Mouse (Mus musculus) midbrain, embryonic 16.5 days (tissue): Measurements from ENCODE around the gene Akr1c6. TPM values are rescaled to one million over a fixed set of nuclear protein-coding genes. Genes with fewer than 3 reads are reported as not detected.

Source experiments
- ATAC-seq: fragments of 200-750 bp; cut with Nextera tagmentation; 2 replicates; pipeline ENCODE4 v1.8.0; 2017; ENCODE audit warnings: moderate TSS enrichment
- H3K27ac ChIP-seq: fragments of 300-500 bp; sonication (generic); 2 replicates; pipeline ENCODE4 v1.5.1; 2014; ENCODE audit warnings: mild to moderate bottlenecking, low read length, mixed read lengths
- H3K27me3 ChIP-seq: fragments of 300-500 bp; sonication (generic); 2 replicates; pipeline ENCODE4 v1.6.1; 2014; ENCODE audit warnings: low read depth, low read length, mixed read lengths; ENCODE audit not compliant: control insufficient read depth, insufficient read depth
- H3K36me3 ChIP-seq: fragments of 300-500 bp; sonication (generic); 2 replicates; pipeline ENCODE4 v1.6.1; 2014; ENCODE audit warnings: mild to moderate bottlenecking, low read length, moderate library complexity, mixed read lengths; ENCODE audit not compliant: control insufficient read depth, insufficient read depth
- H3K4me1 ChIP-seq: fragments of 300-500 bp; sonication (generic); 2 replicates; pipeline ENCODE4 v1.6.1; 2014; ENCODE audit warnings: mild to moderate bottlenecking, low read length, mixed read lengths; ENCODE audit not compliant: control insufficient read depth, insufficient read depth
- H3K4me2 ChIP-seq: fragments of 300-500 bp; sonication (generic); 2 replicates; pipeline ENCODE4 v1.6.1; 2014; ENCODE audit warnings: mild to moderate bottlenecking, low read length, mixed read lengths
- H3K4me3 ChIP-seq: fragments of 300-500 bp; sonication (generic); 2 replicates; pipeline ENCODE4 v1.5.1; 2014; ENCODE audit warnings: low read depth, mild to moderate bottlenecking, low read length, moderate library complexity, mixed read lengths
- H3K9ac ChIP-seq: fragments of 300-500 bp; sonication (generic); 2 replicates; pipeline ENCODE4 v1.6.1; 2014; ENCODE audit warnings: low read depth, low read length, mixed read lengths
- H3K9me3 ChIP-seq: fragments of 300-500 bp; sonication (generic); replicated peaks from 2 replicates; pipeline ENCODE4 v1.6.1; 2014; ENCODE audit warnings: mild to moderate bottlenecking, low read length, mixed read lengths; ENCODE audit not compliant: control insufficient read depth, poor library complexity, severe bottlenecking
- WGBS: fragments of 180-500 bp; shearing (Covaris S2); extraction: QIAGEN DNeasy Blood & Tissue Kit; methylation state at CpG from one replicate; pipeline ENCODE4 v1.1.7; 2014; 5-methylcytosine and 5-hydroxymethylcytosine counted together
- polyA plus RNA-seq: library from polyadenylated mRNA; unstranded; fragments of >200 nt; fragmentation: Nextera tagmentation; extraction: Ambion mirVana; gene quantifications from 2 replicates; pipeline ENCODE4 v1.2.1, GENCODE M21; 2015

Akr1c6 gene
- polyA plus RNA-seq, 1 experiment from 2014 or later, result not detected

DNA sequence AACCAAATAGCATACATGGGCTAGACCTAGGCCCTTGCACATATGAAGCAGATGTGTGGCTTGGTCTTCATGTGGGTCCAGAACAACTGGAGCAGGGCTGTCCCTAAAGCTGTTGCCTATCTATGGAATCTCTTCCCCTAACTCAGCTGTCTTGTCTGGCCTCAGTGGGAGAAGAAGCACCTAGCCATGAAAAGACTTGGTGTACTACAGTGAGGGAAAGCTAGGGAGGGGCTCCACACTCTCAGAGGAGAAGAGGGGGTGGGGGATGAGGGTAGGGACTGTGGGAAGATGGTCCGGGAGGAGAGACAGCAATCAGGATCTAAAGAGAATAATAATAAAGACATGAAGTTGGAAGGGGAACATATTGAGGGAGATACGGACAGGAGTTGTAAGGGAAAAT, 5.5 kb upstream of the Akr1c6 start:
- H3K9me3 ChIP-seq, result no peaks in the 10 kb centered on the region
- H3K27me3 ChIP-seq, result no peaks in the 10 kb centered on the region
- WGBS, result 89% methylated on average over 2 of the region's 2 CpGs
- no peak overlapping the region for H3K27ac ChIP-seq
- no peaks in the 10 kb centered on the region for H3K36me3 ChIP-seq
- no peaks in the 10 kb centered on the region for H3K4me1 ChIP-seq
- no peak overlapping the region for H3K9ac ChIP-seq
- no peak overlapping the region for H3K4me3 ChIP-seq
- no peak for ATAC-seq
- H3K4me2 ChIP-seq, result no peak overlapping the region

DNA sequence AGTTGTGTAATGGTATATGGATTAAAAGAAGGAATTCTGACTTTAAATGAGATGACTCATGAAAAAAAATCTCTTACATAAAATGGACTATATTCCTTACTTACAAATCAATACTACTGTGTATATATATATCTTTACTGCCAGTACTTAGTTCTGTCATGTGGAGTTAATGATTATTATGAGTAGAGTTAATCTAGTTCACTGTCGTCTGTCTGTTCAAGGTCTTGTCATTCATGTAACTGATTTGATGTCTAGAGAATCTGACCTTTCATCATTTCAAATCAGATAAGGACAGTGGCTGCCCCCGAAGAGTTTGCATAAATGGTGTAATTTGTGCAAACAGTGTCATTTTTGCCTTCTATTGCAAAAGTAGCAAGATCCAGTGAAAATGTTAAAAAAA, 5.1 kb upstream of the Akr1c6 start:
- H3K4me2 ChIP-seq, result no peak overlapping the region
- 86% methylated on average over 2 of the region's 2 CpGs for WGBS
- H3K27ac ChIP-seq, result no peak overlapping the region
- H3K36me3 ChIP-seq, result no peaks in the 10 kb centered on the region
- no peaks in the 10 kb centered on the region for H3K9me3 ChIP-seq
- H3K9ac ChIP-seq, result no peak overlapping the region
- no peaks in the 10 kb centered on the region for H3K27me3 ChIP-seq
- no peak for ATAC-seq
- no peak overlapping the region for H3K4me3 ChIP-seq
- no peaks in the 10 kb centered on the region for H3K4me1 ChIP-seq

DNA sequence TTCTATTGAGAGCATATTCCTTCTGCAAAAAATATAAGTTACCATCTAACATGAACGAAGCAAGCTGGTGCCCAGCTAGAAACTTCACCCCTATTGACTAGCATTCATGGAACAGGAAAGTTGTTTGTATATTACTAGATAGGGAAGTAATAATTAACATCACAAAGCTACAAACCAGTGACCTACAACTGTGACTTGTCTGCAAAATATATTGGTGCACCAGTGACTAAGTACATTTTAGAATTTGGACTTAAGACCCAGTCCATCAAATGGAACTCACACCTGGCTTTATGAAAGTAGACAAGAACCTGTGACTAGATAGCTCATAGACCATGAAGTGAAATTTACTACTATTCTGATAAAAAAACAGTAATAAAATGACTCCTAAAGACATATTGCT, 3.0 kb upstream of the Akr1c6 start:
- no peak overlapping the region for H3K4me3 ChIP-seq
- H3K9me3 ChIP-seq, result no peaks in the 10 kb centered on the region
- WGBS, result 85% methylated on average over 1 of the region's 1 CpGs
- H3K4me1 ChIP-seq, result no peaks in the 10 kb centered on the region
- no peak overlapping the region for H3K9ac ChIP-seq
- no peak overlapping the region for H3K27ac ChIP-seq
- ATAC-seq, result no peak
- no peaks in the 10 kb centered on the region for H3K27me3 ChIP-seq
- H3K4me2 ChIP-seq, result no peak overlapping the region
- H3K36me3 ChIP-seq, result no peaks in the 10 kb centered on the region

DNA sequence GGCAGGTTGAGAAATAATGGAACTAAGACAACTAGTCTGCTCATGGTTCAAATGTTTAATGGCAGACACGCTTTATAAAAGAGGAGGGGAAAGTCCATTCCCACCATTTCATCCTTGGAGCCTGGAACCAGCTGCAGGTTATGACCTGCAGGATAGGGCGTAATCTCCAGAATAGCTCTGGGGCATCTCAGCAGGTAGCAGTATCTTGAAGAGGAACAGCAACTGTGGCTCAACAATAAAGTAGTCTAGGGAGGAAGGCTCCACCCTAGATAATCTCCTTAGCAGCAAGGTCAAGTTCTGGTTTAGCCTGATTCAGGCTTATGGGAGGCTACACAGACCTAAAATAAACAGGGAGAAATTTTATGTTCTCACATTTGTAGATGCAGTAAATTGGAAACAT, 31.5 kb downstream of the Akr1c6 start:
- H3K36me3 ChIP-seq, result no peaks in the 10 kb centered on the region
- no peak overlapping the region for H3K27ac ChIP-seq
- no peak for ATAC-seq
- H3K4me2 ChIP-seq, result no peak overlapping the region
- no peaks in the 10 kb centered on the region for H3K4me1 ChIP-seq
- WGBS, result 87% methylated on average over 2 of the region's 2 CpGs
- no peaks in the 10 kb centered on the region for H3K9me3 ChIP-seq
- no peak overlapping the region for H3K9ac ChIP-seq
- no peaks in the 10 kb centered on the region for H3K27me3 ChIP-seq
- no peak overlapping the region for H3K4me3 ChIP-seq

DNA sequence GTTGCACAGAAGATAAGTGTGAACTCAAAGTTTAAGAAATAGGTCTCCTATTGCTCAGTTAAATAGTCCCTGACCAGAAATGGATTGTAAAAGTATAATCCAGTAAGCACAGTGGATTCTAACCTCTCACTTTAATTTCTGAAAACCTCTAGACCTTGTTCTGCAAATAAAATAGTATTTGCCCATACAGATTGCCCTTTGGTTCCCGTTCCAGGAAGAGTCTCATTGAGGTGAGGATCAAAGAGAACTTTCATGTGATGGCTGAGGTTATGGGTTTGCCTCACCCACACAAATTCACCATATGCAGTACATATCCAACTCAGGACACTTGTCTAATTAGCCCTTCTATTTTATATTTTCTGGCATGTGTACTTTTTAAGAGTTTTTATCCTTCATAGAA, 33.8 kb downstream of the Akr1c6 start:
- Histone ChIP-seq H3K9me3 (no peaks in the 10 kb centered on the region), H3K27ac (no peak overlapping the region), H3K27me3 (no peaks in the 10 kb centered on the region), H3K4me1 (no peaks in the 10 kb centered on the region), H3K4me2 (no peak overlapping the region), H3K9ac (no peak overlapping the region), H3K4me3 (no peak overlapping the region), H3K36me3 (no peaks in the 10 kb centered on the region)
- no peak for ATAC-seq
- WGBS, result 76% methylated on average over 1 of the region's 1 CpGs

Other genes starting within 250 kb of the Akr1c6 start
- gene Akr1c13, start 243.2 kb upstream of the Akr1c6 start, polyA plus RNA-seq, result 1.2 and 1.5 TPM in 2 replicates
- gene Akr1c19, start 205.6 kb upstream of the Akr1c6 start, polyA plus RNA-seq, result 7.4 and 8.4 TPM in 2 replicates
- 0.23 and 0.29 TPM in 2 replicates for gene Akr1c12, start 154.9 kb upstream of the Akr1c6 start, polyA plus RNA-seq
- not detected in 2 replicates for gene Akr1c20, start 89.0 kb downstream of the Akr1c6 start, polyA plus RNA-seq
- not detected in 2 replicates for gene Akr1c21, start 139.8 kb downstream of the Akr1c6 start, polyA plus RNA-seq
- gene Akr1e1, start 174.9 kb downstream of the Akr1c6 start, polyA plus RNA-seq, result 41.2 and 42.3 TPM in 2 replicates